Mouse (Mus musculus): ENCODE results near the gene Man1c1.

Man1c1 gene

DNA sequence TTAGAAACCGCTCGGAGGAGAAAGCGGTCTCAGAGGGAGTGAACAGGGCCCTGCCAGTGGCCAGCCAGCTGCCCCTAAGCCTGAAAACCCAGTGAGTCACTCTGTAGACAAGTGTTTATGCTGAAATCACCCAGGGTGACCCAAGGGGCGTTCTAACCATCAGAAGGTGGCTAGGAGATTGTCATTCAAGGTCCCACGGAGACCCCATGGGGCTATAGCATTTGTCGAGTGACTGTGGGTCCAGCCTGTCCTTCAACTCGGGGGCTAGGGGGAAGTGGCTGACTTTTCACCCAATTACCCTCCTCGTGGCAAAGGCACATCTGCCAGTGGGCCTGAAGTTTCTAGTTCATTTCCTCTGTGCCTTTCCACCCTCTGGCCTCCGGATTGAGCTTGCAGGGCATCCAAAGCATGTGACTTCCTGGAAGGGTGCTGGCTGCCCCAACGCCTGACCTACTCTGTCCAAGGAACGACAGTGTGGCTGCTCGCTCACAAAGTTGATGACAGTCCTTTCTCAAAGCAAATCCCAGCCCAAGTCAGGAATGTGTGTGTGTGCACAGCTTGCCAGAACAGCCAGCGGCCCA is 71.9 kb downstream of the Man1c1 start:
- DNase-seq: peak; percentile 73

DNA sequence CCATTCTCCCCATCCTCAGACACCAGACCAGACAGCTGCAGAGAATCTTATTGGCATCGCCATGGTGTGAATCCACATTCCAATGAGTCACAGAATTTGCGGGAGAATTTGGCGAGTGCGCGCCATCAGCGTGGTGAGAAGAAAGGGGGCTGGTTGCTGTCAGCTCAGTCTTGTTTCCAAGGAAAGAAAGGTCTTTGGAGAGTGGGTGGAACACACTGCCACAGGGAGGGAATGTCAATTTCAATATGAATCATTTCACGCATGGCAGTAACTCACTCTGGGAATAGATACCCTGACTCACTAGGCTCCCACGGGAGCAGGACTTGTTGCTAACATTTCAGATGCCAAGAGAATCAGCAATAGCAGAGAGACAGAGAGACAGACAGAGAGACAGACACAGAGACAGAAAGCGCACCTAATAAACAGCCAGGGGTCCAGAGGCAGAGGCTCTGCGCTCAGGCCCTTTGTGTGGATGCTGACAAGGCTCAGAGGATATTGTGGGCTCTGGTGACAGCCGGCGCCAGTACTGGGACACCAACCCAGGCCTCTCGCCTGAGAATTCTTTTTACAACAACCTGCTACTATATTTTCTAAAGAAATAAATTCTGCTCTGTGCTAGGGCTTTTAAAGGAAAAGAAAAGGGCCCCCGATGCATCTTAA is 72.5 kb downstream of the Man1c1 start:
- no peak for DNase-seq

DNA sequence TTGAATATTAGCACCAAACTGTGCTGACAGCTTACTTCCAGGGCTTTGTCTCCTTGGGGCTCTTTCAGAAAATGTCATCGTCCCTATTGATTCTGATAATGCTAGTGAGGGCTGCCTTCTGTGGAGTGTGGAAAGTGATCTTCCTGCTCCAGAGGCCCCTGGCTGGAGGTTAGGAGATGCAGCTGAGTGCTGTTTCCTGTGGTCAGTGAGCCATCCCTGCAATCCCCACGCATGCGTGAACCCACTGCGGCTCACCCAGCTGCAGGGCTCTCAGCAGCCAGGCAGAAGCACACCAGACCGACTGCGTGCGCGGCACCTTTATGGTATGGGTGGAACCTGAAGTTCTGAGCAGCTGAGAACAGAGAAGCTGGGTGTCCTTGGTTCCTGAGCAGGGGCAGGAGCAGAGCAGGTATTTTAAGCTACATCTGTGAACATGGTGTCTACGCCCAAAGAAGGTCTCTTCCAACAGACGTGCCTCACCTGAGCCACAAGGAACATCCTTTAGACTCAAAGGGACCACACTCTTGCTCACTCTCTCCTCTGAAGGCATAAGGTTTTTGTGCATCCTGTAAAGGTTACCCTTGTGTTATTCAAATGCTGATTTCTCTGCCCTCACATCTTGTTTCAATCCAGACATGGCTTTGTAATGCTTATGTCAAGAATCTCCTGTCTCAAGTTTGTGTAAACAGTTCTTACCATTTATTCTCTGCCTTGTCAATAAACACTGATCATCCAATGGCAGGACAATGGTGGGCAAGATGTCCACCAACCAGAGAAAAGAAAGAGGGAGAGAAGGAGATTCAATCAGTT is 75.3 kb downstream of the Man1c1 start:
- DNase-seq: no peak

DNA sequence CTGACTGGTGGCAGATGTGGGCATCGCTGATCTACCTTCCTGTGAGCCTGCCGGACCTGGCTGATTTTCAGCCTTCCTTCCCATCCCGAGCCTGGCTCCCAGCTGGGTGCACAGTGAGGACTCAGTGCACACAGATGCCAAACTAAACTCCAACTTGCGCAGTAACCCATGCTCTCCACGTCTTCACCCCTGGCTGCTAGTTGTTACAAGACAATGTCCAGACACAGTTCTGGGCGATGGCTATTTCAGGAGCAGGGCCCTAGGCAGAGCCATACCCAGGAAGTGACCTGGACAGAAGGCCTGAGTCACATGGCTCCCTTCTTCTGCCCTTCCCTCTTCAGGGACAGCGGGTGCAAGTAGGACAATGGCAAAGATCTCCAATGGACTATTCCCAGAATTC is 76.0 kb downstream of the Man1c1 start:
- DNase-seq: no peak

DNA sequence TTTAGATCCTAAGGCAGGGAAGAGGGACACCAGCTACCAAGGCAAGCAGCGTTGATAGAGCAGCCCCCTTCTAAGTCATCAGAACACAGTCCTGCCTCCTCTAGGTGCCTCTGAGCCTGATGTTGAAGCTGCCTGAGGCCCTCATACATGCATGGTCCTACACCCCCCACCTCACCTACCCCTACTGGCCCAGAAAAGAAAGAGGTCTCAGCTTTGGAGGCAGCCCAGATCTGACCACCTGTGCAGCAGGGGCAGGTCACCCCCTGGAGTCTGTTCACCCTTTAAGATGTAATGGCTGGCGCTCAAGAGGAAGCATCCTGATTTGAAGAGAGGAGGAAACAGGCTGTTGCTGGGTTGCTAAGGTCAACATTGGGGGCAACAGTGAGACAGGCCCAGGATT is 77.2 kb downstream of the Man1c1 start:
- no peak for DNase-seq

DNA sequence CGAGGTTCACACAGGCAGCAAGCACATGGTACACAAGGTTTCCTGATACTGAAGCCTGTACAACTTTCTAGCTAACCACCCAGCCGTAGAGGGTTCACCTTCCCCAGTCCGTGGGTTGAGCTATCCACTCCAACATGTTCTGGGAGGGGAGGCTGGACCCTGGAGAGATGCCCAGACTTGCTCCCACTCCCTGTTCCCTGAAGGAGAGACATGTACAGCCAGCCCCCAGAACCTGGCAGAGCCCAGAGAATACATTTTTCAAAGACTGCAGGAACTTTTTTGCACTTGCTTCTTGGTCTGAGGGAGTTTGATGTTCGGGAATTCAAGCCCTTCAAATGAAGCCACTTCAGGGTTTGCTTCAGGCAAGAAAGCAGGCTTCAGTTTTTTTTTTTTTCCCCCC is 77.7 kb downstream of the Man1c1 start:
- DNase-seq: no peak

DNA sequence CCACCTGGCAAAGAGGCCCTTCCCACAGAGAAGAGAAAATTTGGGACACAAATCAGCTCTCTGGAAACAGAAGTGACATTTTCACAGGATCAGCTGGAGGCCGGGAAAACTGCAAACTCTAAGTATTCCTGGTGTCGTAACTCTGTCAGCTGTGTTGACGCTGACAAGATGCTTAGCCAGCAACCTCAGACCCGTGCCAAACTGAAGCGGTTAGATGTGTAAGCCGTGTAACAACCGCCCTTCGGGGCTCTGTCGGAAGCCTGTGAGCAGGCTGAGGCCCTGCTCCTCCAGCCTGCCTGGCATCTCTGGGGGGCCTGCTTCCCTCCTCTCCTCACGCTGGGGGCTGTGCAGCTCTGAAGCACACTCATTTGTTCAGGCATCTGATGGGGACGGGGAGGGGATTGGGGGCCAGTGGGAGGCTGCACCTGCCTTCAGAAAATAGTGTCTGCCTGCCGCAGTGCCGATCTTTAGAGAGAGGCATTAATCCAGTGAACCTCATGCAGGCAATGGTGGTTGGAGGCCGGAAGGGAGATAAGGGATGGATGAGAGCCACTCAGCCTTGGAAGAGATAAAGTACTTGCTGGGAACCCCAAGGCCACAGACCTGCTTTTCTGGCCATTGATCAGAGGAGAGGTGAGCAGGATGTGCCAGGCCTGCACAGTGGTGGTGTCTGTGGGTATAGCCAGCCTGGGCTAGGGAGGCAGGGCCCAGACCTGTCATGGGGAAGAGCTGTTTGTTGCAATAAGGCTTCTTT is 79.8 kb downstream of the Man1c1 start:
- peak; percentile 34 for DNase-seq

DNA sequence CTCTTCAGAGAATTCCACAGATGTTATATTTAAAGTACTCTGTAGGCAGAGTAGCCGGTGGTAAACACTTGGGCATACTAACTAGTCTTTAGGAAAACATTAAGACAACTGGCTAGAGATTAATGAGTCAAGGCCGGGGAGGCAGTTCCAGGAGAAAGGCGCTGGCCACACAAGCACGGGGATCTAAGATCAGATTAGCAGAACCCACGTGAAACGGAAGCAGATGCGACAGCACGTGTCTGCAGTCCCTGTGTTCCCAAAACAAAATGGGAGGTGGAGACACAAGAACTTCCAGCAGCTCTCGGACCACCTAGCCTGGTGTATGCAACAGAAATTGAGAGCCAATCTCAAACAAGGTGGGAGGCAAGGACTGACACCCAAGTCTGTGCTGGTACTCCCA is 82.4 kb downstream of the Man1c1 start:
- DNase-seq: no peak

DNA sequence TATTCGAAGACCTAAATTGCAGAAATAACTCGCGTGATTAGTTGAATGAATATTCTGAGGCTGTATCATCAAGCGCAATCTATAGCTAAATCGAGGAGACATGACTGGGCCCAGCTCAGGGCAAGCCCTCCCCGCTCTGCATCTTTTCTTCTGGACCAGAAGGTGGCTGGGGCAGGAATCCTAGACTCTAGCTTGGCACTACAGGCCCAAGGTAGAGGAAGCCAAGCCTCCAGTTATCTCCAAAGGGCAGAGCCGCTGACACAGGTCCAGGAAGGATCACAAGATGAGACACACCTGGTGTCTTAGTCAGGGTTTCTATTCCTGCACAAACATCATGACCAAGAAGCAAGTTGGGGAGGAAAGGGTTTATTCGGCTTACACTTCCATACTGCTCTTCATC is 83.8 kb downstream of the Man1c1 start:
- no peak for DNase-seq

DNA sequence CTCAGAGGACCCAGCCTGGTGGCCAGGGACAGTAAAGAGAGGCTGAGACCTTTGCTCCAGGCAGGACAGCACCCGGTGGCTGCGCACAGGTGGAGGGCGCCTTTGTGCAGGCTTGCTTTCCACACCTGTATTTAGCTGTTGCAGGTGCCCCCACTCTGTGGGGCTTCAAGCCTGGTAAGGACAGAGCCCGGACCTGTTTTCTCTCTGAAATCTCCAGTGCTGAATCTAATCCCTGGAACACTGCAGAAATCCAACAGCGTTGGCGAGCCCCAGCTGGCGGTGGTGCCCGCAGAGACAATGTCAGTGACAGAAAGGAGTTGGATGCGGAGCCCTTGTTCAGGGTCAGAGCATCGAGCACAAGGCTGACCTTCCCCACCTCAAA is 84.6 kb downstream of the Man1c1 start:
- no peak for DNase-seq

DNA sequence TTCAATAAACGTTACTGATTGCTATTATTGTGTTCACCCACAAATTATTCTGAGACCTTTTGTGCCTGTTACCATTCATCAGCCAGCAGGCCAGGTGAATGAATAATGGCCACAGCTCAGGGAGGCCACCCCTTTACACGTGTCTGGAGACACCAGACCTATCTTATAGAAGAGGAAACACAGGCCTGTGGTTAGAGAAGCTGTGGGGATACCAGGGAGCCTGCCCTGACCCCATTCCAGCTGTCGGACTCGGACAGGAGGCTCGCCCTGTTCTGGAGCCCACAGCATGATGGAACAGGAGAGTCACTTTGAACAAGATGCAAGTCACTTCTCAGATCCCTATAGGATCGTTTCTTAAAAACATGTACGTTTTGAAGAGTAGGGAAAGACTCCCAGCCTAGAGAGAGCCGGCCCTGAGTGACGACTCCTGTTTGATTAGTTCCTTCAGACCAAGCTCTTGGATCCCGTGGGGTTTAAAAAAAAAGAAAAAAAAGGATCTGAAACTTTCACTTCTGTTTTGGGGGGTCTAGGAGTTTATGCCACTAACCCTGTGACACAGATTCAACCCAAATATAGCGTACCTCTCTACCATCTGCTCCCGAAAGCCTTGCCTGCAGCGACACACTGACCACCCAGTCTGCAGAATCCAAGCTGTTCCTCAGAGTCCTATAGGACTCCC is 85.1 kb downstream of the Man1c1 start:
- DNase-seq: no peak

DNA sequence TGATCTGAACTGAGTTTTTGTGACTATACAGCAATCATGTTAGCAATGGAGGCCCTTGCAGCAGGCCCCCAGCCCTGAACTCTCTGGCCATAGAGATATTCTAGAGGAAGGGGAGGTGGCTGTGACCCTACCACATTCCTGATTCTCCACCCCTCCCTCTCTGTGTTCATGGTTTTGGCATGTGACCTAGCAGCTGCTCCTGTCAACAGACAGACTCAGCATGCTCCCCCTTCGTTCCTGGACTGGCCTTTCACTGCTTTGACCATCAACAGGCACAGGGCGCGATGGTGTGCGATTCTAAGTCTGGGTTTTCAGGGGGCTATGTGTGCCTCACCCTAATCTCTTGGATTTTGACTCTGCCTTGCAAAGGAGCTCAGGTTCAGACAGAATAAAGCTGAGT is 86.3 kb downstream of the Man1c1 start:
- no peak for DNase-seq

DNA sequence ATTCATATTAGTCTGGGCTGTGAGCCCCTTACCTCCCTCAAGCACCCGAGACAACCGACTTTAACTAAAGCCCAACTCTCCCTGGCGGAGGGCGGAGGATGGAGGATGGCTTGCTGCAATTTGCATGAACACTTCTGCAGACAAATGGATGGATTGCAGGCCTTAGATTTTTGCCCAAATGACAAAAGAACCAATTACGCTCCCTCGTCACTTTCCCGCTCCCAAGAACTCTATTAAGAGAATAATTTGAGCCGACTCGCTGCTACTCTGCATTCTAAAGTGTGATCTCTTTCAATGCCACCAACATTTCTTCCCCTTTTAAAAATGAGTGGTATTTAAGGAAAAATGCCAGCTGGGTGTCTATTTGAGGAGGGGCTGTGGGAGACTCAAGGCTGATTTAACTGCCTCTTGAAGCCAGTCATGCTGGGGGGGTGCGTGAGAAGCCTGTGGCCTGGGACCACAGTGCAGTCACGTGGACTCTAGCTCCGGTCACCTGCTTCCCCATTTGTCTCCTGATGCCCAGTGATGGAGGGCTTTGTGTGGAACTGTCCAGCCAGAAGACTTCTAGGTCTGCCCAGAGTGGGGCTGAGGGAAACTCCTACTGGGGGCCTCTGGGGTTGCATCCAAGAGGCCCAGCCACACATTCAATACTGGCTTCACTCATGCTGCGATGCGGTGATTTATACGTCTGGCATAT is 88.0 kb downstream of the Man1c1 start:
- no peak for DNase-seq

DNA sequence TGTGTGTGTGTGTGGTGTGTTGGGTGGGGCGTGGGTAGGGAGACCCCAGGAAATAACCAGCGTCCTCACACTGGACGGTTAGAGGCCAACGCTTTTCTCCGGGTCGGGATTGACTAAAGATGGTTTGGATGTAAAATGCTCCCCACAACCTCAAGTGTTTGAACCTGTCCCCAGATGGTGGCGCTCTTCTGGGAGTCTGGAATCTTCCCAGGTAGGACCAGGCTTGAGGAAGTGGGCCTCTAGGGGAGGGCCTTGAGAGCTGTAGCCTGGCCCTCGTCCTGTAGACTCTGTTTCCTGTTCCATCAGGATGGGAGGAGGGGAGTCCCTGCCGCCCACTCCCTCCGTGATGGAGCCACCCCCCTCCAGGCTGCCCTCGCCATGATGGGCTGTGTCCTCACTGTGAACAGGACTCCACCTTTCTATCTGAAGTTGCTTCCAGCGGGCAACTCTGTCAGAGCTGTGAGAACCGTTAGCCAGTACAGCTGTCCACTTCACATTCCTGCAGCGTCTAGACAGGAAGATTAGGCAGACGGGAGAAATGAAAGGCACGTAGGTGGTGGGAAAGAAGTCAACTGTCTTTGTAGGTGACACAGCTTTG is 91.9 kb downstream of the Man1c1 start:
- DNase-seq: no peak

DNA sequence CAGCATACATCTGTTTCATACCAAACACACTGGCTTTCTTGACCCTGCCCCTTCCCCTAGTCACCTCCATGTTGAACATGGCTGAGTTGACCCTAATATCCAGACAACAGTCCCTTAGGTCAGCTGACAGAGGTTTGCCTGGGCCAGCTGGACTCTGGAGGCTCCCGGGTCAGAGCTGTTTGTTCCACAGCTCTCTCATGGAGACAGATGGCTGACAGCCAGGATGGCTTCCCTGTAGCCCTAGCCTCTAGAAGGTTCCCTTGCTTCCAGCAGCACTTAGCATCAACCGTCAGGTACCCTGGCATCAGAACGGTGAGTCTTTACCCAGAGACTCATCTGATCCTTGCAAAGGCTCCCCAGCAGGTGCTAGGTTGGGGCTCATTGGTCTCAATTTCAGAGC is 93.5 kb downstream of the Man1c1 start:
- DNase-seq: no peak

DNA sequence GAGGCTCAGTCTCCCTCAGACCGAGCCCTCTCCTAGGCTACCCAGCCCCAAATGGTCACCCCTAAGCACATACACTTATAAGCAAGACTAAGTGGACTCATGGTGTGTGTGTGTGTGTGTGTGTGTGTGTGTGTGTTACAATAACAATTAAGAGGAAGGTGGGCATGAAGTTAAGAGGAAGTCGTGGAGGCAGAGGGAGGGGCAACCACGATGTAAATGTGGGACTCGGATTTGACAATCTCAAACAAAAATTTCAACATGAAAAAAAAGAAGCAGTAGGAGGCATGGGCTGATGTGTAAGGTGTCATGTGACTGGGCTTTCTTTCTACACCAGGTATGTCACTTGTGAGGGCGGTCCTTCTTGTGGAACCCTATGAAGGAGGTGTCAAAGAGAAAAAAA is 96.4 kb downstream of the Man1c1 start:
- DNase-seq: no peak

DNA sequence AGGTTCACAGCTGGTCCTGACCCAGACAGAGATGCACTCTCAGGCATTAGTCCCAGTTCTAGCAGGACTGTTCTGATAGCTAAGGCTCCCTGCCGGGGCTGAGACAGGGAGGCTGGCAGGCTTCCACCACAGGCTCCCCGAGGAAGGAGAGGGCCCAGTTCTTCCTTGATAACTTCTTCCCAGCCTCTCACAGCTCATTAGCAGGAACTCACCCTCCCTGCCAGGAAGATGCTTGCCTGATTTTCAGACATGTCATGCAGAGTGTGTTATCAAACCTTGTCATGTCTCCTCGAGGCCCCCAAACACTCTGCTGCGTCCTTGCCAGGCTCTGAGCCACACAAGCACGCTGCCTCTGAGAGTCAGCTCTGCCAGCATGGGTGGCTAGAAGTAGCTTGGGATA is 98.0 kb downstream of the Man1c1 start:
- DNase-seq: no peak

DNA sequence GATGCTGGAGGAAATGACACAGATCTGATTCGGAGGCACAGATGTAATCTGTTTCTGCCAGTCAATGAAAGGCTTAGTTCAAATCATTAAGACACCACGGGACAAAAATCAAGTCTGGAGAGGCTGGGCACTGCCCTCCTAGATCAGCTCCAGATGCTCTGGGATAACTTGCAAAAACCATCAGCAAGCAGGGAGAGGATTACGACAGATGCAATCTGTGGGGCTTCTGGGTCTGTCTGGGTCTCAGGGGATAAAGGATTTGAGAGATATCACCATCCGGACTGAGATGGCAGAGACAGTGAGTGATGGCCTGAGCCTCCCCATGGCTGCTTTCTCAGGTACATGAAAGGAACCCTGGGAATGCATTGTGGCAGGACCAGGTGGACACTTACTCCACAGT is 99.6 kb downstream of the Man1c1 start:
- DNase-seq: no peak

DNA sequence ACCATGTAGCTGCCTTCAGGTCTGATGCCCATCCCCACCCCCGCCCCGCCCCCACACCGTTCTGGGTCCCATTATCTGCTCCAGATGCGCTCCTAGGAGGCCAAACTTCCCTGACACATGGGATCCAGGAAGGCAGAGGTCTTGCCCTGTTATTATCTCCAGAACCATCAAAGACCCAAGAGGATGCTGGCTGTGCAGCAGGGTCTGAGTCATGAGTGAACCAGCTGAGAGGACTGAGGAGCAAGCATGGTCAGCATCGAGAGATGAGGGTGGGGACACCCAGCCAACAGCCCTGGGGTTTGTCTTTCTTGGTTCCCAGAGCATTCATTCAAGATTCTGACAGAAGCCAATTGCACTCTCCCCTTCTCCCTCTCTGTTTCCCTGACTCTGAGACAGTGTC is 100.5 kb downstream of the Man1c1 start:
- no peak for DNase-seq

DNA sequence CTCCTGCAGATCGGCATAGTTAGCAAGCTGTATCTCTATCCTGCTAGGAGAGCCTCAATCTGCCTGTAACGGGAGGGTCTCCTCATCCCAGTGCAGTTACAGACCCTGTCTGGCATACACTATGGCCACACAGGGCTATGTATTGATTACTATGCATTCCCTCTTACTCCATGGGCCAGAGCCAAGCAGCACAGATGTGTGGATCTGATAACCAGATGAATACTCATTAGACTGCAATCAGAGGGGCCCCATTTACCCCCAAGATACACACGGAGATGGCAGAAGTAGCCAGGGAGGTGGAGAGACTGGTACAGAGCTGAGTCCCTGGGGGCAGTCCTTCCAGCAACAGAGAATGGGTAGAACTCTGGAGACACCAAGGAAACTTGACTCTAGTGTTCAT is 101.5 kb downstream of the Man1c1 start:
- DNase-seq: no peak

DNA sequence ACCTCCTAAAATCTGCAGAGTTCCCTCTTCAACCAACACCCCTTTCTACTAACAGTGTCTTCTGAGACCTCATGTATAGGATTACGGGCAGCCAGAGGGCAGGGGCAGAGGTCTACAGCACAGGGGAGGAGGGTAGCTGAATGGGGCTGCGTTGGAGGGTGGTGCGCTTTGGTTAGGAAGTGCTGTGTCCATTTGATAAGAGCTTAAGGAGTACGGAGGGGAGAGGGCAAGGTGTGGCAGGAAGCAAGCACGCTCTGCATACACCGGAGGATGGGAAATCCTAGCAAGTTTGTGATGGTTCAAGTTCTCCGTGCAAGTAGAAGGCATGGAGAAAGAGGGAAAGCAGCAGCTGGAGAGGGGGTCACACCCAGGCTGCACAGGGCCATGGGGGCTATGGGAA is 102.1 kb downstream of the Man1c1 start:
- DNase-seq: no peak

DNA sequence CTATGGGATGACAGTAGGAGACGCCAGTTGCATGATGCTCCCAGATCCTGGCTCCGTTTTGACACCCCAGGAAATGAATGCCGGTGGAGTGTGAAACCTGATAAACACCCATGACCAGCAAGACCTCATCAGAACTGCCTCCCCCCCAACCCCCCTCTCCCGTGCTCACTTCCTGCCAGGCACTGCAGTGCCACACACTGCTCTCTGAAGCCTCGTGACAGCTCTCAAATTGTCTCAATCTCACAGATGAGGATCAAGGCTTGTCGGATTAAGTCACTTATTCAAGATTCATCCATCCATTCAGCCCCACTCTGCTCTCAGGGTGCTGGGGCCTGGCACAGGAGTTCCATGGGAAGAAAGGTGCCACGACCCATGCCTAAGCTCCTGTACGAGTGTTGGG is 102.7 kb downstream of the Man1c1 start:
- DNase-seq: no peak
